Mouse (Mus musculus) kidney, adult 8-10 months (tissue): ENCODE data around the gene Fdps.

ENCODE experiments used
- DNase-seq, 2 experiments: peaks; one replicate each; pipeline ENCODE4 v3.0.0; 2022

Gene Fdps

GRCm38 (mm10) chr3:89101812-89102494, at the start of gene Fdps:
TSS of gene Fdps (minus strand) at chr3:89101959.
- peak; percentile 98 to 99 for DNase-seq

- no peak for DNase-seq
These were observed 46.8 kb upstream of the Fdps start for GRCm38 (mm10) chr3:89148567-89148966.

GRCm38 (mm10) chr3:89147979-89148311, 46.2 kb upstream of the Fdps start:
- no peak for DNase-seq

DNA sequence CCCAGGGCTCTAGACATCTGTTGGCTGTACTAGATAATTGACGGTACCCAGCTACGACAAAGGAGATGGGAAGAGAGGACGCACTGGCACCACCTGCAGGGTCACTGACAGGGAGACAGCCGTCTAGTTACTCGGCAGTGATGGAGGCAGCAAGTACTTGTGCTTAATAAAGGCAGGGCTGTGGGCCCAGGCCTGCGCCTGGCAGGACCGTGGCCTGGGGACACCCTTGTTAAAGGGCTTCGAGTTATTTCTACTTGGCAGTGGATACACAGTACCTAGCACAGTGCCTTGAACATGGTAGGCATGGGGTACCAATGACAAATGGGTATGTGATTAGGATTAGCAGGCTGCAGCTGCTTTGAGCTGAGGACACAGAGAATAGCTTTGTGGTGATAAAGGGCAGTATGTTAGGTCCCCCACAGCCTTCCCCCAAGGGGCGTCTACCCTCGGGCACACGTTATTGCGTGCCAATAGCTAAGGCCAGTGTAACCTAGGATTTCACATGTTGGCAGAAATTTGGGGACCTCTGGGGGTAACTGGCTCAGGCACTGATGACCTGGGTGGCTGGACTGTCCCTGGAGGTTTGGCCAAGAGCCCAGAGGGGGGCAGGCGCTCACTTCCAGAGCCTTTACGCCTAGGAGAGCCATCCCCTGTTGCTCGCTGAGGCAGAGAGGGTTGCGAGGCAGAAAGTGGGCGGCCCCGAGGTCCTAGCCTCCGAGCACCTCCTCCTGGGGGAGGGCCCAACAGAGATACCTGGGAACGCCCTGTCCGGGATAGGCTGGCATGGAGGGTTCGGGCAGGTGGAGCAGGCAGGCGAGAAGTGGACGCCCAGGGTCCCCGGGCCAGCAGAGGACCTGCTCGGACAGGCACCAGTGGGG, 45.6 kb upstream of the Fdps start:
- DNase-seq = peak; percentile 63

DNA sequence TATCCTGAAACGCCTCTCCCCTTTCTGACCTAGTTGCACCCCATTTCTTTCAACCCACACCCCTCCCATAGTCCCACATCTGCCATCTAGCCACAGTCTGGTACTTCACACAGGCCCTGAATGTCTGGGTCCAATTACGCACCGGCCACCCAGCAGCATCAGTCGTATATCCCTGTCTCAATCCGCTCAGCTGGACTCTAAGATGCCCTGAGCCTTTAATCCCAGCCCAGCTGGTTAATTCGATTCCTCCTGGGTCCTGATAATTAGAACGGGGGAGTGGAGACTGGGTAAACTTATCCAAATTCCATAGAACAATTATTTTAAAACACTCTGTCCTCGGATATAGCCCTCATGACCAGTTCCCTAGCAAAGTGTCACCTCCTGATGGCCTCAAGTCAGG, 43.8 kb upstream of the Fdps start:
- no peak for DNase-seq

GRCm38 (mm10) chr3:89144821-89145220, 43.1 kb upstream of the Fdps start:
- peak; percentile 54 to 68 for DNase-seq

GRCm38 (mm10) chr3:89136365-89136764, 34.6 kb upstream of the Fdps start:
- DNase-seq = peak; percentile 89 to 90

DNA sequence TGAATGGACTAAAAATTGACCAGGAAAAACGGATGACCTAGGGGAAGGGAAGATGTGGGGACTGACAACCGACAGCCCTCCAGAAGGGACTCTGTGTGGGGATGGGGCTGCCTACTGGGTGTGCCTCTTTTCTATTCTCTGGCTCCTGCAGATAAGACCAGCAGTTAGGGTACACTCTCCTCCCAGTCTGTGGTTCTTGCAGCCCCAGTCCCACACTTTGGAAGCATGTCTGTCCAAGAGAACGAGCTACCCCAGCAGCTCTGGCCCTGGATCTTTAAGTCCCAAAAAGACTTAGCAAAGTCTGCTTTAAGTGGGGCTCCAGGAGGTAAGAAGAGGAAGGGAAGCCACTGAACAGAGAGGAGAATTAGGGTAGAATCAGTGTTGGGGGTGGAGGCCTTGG, 34.2 kb upstream of the Fdps start, which contains the start of gene Pklr:
TSS of gene Pklr (plus strand) at position 185 of the 400 bp plus-strand sequence.
- no peak for DNase-seq

DNA sequence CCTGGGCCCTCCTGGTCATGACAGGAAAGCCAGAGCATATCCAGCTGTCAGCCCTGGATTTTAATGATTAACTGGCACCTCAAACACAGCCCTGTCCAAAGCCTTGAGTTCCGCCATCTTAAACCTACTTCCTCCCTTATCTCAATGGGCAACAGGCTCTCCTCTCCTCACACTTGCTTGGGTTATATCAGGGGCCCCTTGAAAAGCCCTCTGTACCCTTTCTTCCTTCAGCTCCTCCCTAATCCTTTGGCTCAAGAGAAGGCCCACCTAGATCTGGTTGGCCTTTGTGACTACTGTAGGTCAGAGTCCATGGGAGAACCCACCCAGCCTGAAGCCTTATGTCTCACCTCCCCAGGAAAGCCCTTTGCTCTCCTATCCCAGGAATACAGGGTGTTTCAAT, 32.0 kb upstream of the Fdps start:
- no peak for DNase-seq

GRCm38 (mm10) chr3:89133063-89133450, 31.3 kb upstream of the Fdps start:
- DNase-seq = no peak

DNA sequence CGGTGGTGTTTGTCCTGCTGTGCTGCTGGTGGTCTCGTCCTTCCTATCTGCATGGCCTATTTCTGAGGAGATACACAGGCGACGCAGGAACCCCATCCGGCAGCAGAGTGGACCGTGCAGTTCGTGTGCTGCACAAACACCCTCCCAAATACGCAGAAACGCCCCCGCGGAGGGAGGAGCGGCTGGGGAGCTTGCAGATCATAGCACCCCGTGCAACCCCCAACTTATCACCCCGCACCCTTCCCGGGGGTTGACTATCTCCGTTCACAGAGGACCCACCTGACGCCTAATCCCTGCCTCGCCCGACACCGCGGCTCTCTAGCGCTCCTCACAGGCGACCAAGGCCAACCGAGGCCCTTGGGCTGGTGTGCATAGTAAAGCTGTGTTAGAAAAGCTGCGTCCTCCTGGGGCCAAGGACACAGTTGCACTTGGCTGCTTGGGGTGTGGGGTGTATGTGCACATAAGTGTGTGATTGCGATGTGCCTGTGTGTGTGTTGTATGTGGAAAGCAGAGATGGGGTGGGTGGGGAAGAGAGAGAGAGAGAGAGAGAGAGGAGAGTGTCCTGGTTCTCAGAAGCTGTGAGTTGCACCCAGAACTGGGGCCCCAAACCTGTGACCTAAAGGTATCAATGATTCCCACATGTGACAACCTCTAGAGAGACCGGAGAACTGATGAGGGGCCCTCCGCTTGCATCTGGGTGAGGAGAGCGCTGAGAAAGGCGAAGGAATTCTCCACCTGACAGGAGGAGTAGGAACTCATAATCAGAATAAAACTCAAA, 30.7 kb upstream of the Fdps start:
- no peak for DNase-seq

- DNase-seq = no peak
These were observed 30.1 kb upstream of the Fdps start for GRCm38 (mm10) chr3:89131816-89132215.

- no peak for DNase-seq
These were observed 28.1 kb upstream of the Fdps start for GRCm38 (mm10) chr3:89129908-89130307.

GRCm38 (mm10) chr3:89125981-89126380, 24.2 kb upstream of the Fdps start:
- no peak for DNase-seq

- DNase-seq = no peak
These were observed 22.5 kb upstream of the Fdps start for GRCm38 (mm10) chr3:89124241-89124640.

DNA sequence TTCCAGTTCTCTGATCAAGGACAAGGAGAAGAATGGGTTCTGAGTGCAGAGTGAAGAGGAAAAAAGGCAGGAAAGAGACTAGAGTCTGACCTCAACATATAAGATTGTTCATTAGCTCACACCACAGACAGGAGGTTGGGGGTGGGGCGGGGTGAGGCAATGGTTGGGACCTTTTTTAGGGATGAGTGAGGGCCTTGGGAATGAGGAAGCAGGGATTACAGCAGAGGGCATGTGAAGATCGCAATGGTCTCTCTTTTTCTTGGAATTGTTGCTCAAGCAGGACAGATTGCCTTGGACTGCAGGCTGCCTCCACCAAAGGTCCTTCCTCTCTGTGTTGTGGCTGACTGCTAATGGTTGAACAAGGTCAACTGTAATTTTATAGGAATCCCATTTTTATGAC, 21.6 kb upstream of the Fdps start:
- no peak for DNase-seq

DNA sequence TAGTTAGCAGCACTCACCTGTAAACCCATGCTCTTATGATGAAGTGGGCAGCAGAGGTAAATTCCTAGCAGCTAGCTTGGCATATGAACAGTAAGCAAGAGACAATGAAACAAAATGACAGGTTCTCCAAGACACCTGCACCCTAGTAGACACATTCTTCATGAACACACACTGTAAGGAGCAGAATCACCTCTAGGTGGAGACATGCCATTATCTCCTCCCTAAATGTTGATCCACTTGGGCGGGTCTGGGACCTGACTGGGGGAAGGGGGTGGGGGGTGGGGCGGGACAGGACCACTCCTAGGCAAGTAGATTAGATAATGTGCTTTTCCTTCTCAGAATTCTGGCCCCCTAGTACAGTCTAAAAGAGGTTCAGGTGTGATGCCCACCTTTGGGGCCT, 13.8 kb upstream of the Fdps start:
- peak in 1 of 2 experiments; percentile 49 for DNase-seq

DNA sequence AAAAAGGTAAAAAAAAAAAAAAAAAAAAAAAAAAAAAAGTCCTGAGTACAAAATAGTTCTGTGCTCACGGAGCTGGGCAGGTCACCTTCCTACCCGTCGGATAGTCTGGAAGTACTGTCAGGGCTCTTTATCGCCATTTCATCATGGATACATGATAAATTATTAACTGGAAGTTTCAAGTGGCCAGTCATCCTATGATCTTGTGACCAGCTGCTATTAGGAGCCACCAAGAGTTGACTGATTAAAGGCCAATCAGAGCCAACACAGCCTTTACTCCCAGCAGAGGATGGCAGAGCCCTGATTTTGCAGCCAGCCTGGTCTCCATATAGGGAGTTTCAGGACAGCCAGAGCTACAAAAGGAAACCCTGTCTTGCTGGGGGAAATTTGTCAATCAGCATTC, 11.3 kb upstream of the Fdps start:
- peak; percentile 43 to 69 for DNase-seq

DNA sequence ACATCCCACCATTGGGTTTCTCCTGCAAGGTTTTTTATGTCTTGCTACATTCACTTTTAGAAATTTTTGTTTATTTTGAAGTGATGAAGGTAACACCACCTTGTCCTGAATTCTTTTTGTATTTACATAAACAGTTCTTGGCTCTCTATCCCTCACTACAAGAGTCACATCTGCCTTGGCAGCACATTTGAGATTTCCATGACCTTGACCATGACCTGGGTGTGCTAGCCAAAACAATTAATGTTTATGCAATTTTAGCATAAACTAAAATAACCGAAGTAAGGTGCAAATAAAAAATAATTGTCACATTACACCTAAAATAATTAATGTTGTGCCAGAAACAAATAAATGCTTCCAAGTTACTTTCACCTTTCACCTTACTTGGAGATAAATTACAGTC, 6.4 kb upstream of the Fdps start:
- no peak for DNase-seq

DNA sequence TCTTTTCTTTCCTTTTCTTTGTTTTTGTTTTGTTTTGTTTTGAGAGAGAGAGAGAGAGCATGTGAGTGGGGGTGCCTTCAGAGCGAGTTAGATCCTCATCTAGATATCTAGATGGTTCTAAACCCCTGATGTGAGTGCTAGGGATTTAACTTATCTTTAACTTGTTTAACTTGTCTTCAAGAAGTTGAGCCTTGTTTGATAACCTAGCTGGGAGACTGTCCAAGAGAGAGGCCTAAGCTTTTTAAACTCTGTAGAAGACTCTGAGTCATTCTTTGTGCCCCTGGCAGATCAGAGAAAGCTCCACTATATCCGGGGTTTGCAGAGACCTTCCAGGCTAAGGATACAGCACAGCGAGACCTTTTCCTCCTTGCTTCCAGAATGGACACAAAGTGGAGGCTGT, 5.8 kb upstream of the Fdps start:
- DNase-seq = no peak

DNA sequence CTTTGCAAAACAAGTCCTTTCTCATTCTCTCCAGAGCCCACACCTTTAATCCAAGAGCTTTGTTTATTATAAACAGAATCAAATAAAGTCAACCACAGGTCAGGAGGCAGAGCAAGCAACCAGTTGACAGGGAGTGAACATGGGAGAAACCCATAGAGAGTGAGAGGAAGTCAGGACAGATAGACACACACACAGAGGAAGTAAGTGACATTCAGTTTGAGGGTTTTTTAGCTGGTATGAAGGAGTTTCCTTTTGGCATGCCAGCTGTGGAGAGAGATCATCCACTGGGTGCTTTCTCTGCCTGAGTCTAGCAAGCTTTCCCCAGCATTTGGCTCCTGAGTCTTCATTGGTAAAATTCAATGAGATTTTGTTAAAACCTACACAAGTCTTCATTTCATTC, 5.1 kb upstream of the Fdps start:
- no peak for DNase-seq

DNA sequence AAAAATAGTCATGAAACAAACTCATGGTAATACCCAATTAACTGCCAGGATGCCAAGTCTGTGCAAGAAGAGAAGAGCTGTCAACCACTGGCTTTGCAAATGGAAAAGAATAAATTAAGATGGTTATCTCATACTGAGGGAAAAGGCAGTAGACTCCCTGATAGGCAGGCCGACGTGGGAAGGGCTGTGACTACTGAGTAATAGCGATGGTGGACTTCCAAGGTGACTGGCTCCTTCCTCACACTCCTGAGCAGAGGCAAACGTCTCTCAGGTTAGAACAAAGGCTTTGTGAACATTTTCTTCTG, 1.5 kb upstream of the Fdps start:
- no peak for DNase-seq

DNA sequence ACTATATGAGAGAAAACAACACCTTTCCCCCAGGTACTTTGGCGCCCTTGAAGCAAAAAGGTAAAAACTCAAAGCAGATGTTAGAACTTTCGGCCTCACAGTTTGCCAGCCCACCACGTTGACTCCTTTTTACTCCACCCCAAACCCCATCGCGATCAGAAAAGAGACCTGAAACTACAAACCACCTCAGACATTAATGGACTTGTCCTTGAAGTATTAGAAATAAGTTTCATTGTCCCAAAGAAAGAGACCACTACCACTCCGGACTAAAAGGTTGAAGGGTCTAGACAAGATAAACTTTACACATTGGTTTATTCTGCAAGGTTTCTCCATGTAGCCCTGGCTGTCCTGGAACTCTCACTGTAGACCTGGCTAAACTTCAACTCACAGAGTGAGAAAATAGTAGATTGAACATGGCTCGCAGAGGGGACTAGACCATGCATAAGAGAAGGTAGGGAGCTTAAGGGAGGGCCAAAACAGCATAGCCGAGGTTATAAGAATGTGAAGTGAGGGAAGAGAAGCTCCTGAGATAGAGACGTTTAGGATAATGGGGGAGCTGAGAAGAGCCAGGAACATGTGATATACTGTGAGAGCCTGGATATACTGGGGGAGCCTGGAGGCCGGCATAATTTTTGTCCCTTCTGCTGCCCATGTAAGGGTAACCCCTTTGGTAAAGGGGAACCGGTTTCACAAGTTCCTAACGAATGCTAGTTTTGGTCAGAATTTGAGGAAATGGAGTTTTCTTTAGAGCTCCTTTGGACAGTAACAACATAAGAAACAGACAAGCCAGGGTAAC, 934 bp upstream of the Fdps start:
- no peak for DNase-seq
